Mouse (Mus musculus): Measurements from ENCODE around the gene Lrrfip2. TPM values are rescaled to one million over a fixed set of nuclear protein-coding genes. Genes with fewer than 3 reads are reported as not detected.

The Lrrfip2 gene
- polyA plus RNA-seq, 1 experiment from 2014 or later = 44.3 TPM

DNA sequence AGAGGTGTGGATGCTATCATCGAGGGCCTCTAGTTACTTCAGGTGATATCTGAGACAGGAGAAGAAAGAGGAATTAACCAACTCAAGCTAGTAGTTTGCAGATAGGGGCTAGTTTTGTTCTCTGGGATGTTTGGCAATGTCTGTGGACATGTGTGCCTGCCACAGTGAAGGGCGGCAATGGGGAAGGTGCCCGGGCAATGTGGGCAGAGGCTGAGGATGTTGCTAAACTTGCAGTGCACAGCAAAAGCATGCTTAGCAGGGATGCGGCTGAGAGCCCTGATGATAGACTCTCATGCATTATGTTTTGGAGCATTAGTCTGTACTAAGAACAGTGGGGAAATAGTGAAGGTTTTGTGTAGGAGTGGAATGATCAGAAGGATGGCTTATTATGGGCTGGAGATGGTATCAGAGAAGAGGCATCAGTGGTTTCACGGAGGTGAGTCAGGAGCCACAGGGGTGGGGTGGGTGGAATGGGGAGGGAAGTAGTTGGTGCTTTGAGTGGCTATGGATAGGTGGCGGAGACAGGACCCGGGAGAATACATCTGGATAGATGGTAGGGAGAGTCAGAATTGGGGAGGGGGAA lies 28.9 kb downstream of the Lrrfip2 start:
- H3K36me3 ChIP-seq (ENCODE audit: control insufficient read depth, insufficient read depth, low read length) = no peaks in the 10 kb centered on the region
- no peak overlapping the region for H3K4me3 ChIP-seq (ENCODE audit: low read depth, low read length)
- no peaks in the 10 kb centered on the region for H3K27me3 ChIP-seq (ENCODE audit: control insufficient read depth, insufficient read depth, low read depth, low read length)
- no peak overlapping the region for H3K27ac ChIP-seq (ENCODE audit: low read length)
- H3K4me2 ChIP-seq (ENCODE audit: low read length) = no peak overlapping the region
- H3K4me1 ChIP-seq (ENCODE audit: control insufficient read depth, insufficient read depth, low read length) = no peaks in the 10 kb centered on the region
- no peaks in the 10 kb centered on the region for H3K9me3 ChIP-seq (replicated peaks; ENCODE audit: control insufficient read depth, low read length, poor library complexity, severe bottlenecking)
- 93% methylated on average over 7 of the region's 7 CpGs for WGBS
- no peak for ATAC-seq
- H3K9ac ChIP-seq (ENCODE audit: low read depth, low read length) = no peak overlapping the region

DNA sequence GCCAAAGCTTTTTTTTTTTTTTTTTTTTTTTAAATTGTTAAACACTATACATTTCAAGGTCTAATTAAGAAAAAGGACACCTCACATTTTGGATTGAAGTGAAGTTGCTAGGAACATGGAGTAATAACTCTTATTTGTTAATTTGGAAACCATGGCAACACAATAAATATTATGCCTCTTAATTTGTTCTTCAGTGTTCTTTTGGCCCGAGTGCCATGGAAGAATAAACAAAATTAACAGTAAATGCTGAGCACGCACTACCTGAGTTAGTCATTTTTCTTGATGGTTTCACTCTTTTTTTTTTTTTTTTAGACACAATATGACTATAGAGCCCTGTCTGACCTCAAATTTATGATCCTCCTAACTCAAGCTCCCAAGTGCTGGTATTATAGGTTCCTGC lies 30.6 kb downstream of the Lrrfip2 start:
- Histone ChIP-seq H3K9me3 (replicated peaks; ENCODE audit: control insufficient read depth, low read length, poor library complexity, severe bottlenecking) (no peaks in the 10 kb centered on the region), H3K36me3 (ENCODE audit: control insufficient read depth, insufficient read depth, low read length) (no peaks in the 10 kb centered on the region), H3K9ac (ENCODE audit: low read depth, low read length) (no peak overlapping the region), H3K4me1 (ENCODE audit: control insufficient read depth, insufficient read depth, low read length) (no peaks in the 10 kb centered on the region), H3K4me3 (ENCODE audit: low read depth, low read length) (no peak overlapping the region), H3K27me3 (ENCODE audit: control insufficient read depth, insufficient read depth, low read depth, low read length) (no peaks in the 10 kb centered on the region), H3K27ac (ENCODE audit: low read length) (no peak overlapping the region), H3K4me2 (ENCODE audit: low read length) (no peak overlapping the region)
- 83% methylated on average over 2 of the region's 2 CpGs for WGBS
- ATAC-seq = no peak

DNA sequence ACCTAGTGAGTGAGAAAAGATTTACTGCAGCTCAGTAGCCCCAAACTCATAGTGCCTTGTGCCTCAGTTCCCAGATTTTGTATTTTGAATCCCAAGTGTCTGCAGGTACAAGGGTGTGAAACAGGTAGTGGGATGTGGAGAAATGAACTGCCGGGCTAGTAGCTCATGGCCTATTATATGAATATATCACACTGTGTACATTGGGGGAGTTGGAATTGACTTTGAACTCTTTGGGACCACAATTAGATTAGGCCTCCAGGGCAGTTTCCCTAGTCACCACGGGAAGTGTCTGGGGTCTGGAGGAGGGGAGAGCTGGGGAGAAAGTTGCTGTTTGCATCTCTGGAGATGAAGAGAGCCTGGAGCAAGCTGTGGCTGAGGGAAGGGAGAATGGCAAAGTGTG lies 31.0 kb downstream of the Lrrfip2 start:
- WGBS = 74% methylated on average over 2 of the region's 2 CpGs
- Histone ChIP-seq H3K27ac (ENCODE audit: low read length) (no peak overlapping the region), H3K27me3 (ENCODE audit: control insufficient read depth, insufficient read depth, low read depth, low read length) (no peaks in the 10 kb centered on the region), H3K4me2 (ENCODE audit: low read length) (no peak overlapping the region), H3K36me3 (ENCODE audit: control insufficient read depth, insufficient read depth, low read length) (no peaks in the 10 kb centered on the region), H3K9ac (ENCODE audit: low read depth, low read length) (no peak overlapping the region), H3K9me3 (replicated peaks; ENCODE audit: control insufficient read depth, low read length, poor library complexity, severe bottlenecking) (no peaks in the 10 kb centered on the region), H3K4me1 (ENCODE audit: control insufficient read depth, insufficient read depth, low read length) (no peaks in the 10 kb centered on the region), H3K4me3 (ENCODE audit: low read depth, low read length) (no peak overlapping the region)
- ATAC-seq = no peak

DNA sequence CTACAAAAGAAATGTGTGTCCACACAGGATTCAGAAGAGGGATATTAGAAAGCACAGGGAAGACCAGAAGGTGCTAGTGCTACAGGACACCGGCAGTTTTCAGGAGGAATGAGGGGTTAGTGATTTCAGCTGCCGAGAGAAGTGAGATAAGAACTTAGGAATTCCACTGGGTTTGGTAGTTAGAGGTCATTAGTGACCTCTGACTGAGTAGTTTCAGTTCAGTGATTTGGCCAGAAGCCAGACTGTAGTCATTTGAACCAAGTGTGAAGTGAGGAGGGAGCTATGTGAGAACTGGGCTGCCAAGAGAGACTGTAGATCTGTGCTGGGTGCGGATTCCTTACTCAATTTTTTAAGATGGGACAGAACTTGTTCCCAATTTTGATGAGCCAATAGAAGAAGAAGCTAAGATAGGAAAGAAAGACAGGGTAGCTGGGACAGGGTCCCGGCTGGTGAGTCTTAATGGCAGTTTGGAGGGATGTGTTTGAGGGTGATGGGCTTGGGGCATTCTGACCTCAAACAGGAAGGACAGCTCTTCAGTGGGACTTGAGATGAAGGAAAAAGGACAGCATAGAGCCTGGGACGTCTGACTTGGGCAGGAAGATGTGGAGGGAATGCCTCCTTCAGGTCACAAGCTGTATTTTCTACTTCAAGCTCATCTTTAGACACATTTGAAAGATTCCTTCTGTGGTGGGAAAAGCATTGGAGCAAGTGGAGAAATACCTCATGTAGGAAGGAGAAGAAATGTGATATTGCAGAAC lies 32.0 kb downstream of the Lrrfip2 start:
- Histone ChIP-seq H3K9ac (ENCODE audit: low read depth, low read length) (no peak overlapping the region), H3K4me3 (ENCODE audit: low read depth, low read length) (no peak overlapping the region), H3K4me2 (ENCODE audit: low read length) (no peak overlapping the region), H3K27ac (ENCODE audit: low read length) (no peak overlapping the region), H3K27me3 (ENCODE audit: control insufficient read depth, insufficient read depth, low read depth, low read length) (no peaks in the 10 kb centered on the region), H3K9me3 (replicated peaks; ENCODE audit: control insufficient read depth, low read length, poor library complexity, severe bottlenecking) (no peaks in the 10 kb centered on the region), H3K36me3 (ENCODE audit: control insufficient read depth, insufficient read depth, low read length) (no peaks in the 10 kb centered on the region), H3K4me1 (ENCODE audit: control insufficient read depth, insufficient read depth, low read length) (no peaks in the 10 kb centered on the region)
- WGBS = 87% methylated on average over 5 of the region's 5 CpGs
- no peak for ATAC-seq

DNA sequence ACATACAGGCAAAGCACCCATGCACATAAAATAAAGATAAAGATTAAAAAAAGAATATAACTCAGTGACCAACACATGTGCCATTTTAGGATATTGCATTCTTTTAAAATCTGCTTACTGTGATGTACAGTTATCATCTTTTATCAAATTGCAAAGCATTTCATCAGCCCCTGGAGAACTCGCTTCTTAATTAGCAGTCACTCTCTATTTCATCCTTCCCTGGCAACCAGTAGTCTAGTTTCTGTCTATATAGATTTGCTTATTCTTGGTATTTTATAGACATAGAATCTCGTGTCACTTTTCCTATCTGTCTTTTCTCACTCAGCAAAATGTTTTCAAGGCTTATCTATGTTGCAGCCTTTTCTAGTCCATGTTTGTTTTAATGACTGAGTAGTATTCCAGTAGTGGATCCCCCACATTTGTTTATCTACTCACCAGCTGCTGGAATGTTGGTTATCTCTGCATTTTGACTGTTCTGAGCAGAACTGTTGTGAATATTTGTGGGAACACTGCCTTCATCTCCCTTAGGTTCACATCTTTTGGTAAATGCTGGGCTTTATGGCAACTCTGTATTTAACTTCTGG lies 35.0 kb downstream of the Lrrfip2 start:
- no peak for ATAC-seq
- Histone ChIP-seq H3K9ac (ENCODE audit: low read depth, low read length) (no peak overlapping the region), H3K9me3 (replicated peaks; ENCODE audit: control insufficient read depth, low read length, poor library complexity, severe bottlenecking) (no peaks in the 10 kb centered on the region), H3K27me3 (ENCODE audit: control insufficient read depth, insufficient read depth, low read depth, low read length) (no peaks in the 10 kb centered on the region), H3K36me3 (ENCODE audit: control insufficient read depth, insufficient read depth, low read length) (no peaks in the 10 kb centered on the region), H3K4me1 (ENCODE audit: control insufficient read depth, insufficient read depth, low read length) (no peaks in the 10 kb centered on the region), H3K4me3 (ENCODE audit: low read depth, low read length) (no peak overlapping the region), H3K4me2 (ENCODE audit: low read length) (no peak overlapping the region), H3K27ac (ENCODE audit: low read length) (no peak overlapping the region)
- 86% methylated on average over 2 of the region's 2 CpGs for WGBS

DNA sequence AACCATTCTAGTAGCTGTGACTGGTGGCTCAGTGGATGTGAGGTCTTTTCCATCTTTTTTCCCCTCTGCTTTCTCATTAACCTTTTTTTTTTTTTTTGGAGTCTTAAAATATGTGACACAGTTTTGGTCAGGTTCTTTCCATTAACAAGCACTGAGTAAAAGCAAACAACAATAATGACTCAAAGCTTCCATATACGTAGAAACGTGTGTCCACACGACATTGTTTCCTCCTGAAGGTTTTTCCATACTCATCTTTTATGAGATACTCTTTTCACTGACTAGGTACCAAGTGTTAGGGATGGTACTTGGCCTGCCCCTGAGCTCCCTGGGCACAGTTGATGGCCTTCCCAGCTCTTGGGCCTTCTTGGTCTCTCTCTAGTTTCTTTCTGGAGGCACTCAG lies 35.6 kb downstream of the Lrrfip2 start:
- no peak overlapping the region for H3K4me2 ChIP-seq (ENCODE audit: low read length)
- no peaks in the 10 kb centered on the region for H3K9me3 ChIP-seq (replicated peaks; ENCODE audit: control insufficient read depth, low read length, poor library complexity, severe bottlenecking)
- H3K27ac ChIP-seq (ENCODE audit: low read length) = no peak overlapping the region
- ATAC-seq = no peak
- H3K4me1 ChIP-seq (ENCODE audit: control insufficient read depth, insufficient read depth, low read length) = no peaks in the 10 kb centered on the region
- no peaks in the 10 kb centered on the region for H3K27me3 ChIP-seq (ENCODE audit: control insufficient read depth, insufficient read depth, low read depth, low read length)
- H3K36me3 ChIP-seq (ENCODE audit: control insufficient read depth, insufficient read depth, low read length) = no peaks in the 10 kb centered on the region
- 96% methylated on average over 3 of the region's 3 CpGs for WGBS
- H3K9ac ChIP-seq (ENCODE audit: low read depth, low read length) = no peak overlapping the region
- H3K4me3 ChIP-seq (ENCODE audit: low read depth, low read length) = no peak overlapping the region

DNA sequence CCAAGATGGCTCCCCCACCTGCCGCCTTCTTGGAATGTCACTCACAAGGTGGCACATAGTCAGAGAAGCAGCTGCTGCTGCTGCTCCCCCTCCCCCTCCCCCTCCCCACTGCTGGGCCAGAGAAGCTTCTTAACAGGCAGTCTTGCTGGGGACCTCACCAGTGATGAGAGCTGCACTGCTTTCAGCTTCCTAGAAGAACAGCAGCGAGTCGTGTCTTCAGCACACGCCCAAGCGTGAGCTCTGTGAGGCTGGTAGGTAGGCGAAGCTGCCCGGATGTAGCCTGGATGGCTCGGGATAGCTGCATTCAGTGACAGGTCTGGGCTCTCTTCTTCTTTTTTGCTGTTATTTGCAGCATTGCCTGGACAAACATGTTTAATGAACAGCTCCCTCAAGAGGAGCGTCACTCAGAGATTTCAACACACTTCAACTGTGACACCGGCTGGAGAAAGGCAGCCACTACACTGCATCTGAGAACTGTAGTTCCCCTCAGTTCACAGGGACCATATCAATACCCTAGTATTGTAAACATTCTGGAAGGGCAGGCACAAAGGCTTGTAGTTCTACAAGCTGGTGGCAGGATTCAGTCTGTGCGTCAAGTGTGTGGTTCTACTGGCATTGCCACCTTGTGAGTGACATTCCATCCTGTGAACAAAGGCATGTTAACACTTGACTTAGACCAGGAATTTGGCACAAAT lies 38.5 kb downstream of the Lrrfip2 start:
- Histone ChIP-seq H3K27ac (ENCODE audit: low read length) (no peak overlapping the region), H3K9ac (ENCODE audit: low read depth, low read length) (no peak overlapping the region), H3K27me3 (ENCODE audit: control insufficient read depth, insufficient read depth, low read depth, low read length) (no peaks in the 10 kb centered on the region), H3K4me1 (ENCODE audit: control insufficient read depth, insufficient read depth, low read length) (no peaks in the 10 kb centered on the region), H3K4me3 (ENCODE audit: low read depth, low read length) (no peak overlapping the region), H3K36me3 (ENCODE audit: control insufficient read depth, insufficient read depth, low read length) (no peaks in the 10 kb centered on the region), H3K4me2 (ENCODE audit: low read length) (no peak overlapping the region), H3K9me3 (replicated peaks; ENCODE audit: control insufficient read depth, low read length, poor library complexity, severe bottlenecking) (no peaks in the 10 kb centered on the region)
- WGBS = 84% methylated on average over 11 of the region's 11 CpGs
- ATAC-seq = no peak

DNA sequence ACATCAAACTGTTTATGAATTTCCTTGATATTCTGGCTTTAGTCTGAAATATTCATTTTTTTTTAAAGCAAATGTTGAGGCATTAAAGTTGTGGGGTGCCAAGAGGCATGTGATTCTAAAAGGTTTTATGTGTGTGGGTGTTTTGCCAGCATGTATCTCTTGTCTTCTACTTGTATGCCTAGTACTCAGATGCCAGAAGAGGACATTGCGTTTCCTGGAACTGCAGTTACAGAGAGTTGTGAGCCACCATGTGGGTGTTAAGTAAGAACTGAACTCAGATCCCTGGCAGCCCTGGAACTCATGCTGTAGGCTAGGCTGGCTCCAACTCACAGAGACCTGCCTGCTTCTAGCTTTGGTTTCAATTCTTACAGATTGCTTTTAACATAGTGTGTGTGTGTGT lies 42.2 kb downstream of the Lrrfip2 start:
- ATAC-seq = no peak
- 94% methylated on average over 1 of the region's 1 CpGs for WGBS

DNA sequence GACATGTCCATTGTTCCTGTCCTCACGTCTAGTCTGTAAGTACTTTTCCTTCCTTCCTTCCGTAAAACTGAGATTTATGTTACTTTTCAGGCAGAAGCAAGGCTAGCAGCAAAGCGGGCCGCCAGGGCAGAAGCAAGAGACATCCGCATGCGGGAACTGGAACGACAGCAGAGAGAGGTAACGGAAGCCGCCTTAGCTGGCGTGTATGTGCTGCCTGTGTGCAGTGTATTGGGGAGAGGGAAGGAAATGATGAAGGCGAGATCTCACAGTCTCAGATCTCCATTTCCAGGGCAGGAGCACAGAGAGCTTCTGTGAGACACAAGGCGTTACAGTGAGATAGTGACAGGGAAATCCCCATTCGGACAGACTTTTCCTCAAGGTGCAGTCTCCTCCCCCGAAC lies 43.8 kb downstream of the Lrrfip2 start:
- no peaks in the 10 kb centered on the region for H3K9me3 ChIP-seq (replicated peaks; ENCODE audit: control insufficient read depth, low read length, poor library complexity, severe bottlenecking)
- no peaks in the 10 kb centered on the region for H3K4me1 ChIP-seq (ENCODE audit: control insufficient read depth, insufficient read depth, low read length)
- ATAC-seq = no peak
- H3K27me3 ChIP-seq (ENCODE audit: control insufficient read depth, insufficient read depth, low read depth, low read length) = no peaks in the 10 kb centered on the region
- no peak overlapping the region for H3K4me3 ChIP-seq (ENCODE audit: low read depth, low read length)
- H3K36me3 ChIP-seq (ENCODE audit: control insufficient read depth, insufficient read depth, low read length) = peaks cover 3% of the 10 kb centered on the region; the same call in 1 of the 2 replicates
- 91% methylated on average over 14 of the region's 14 CpGs for WGBS
- no peak overlapping the region for H3K27ac ChIP-seq (ENCODE audit: low read length)
- no peak overlapping the region for H3K4me2 ChIP-seq (ENCODE audit: low read length)
- no peak overlapping the region for H3K9ac ChIP-seq (ENCODE audit: low read depth, low read length)

More for the DNA sequence above, 42.2 kb downstream of the Lrrfip2 start:
- Histone ChIP-seq H3K4me1 (ENCODE audit: control insufficient read depth, insufficient read depth, low read length) (no peaks in the 10 kb centered on the region), H3K27me3 (ENCODE audit: control insufficient read depth, insufficient read depth, low read depth, low read length) (no peaks in the 10 kb centered on the region), H3K36me3 (ENCODE audit: control insufficient read depth, insufficient read depth, low read length) (peaks cover 3% of the 10 kb centered on the region; the same call in 1 of the 2 replicates), H3K4me2 (ENCODE audit: low read length) (no peak overlapping the region), H3K9ac (ENCODE audit: low read depth, low read length) (no peak overlapping the region), H3K9me3 (replicated peaks; ENCODE audit: control insufficient read depth, low read length, poor library complexity, severe bottlenecking) (no peaks in the 10 kb centered on the region), H3K4me3 (ENCODE audit: low read depth, low read length) (no peak overlapping the region), H3K27ac (ENCODE audit: low read length) (no peak overlapping the region)
